Comparison of ENCODE assay signal across 10 mouse cellular contexts in the genomic region with DNA sequence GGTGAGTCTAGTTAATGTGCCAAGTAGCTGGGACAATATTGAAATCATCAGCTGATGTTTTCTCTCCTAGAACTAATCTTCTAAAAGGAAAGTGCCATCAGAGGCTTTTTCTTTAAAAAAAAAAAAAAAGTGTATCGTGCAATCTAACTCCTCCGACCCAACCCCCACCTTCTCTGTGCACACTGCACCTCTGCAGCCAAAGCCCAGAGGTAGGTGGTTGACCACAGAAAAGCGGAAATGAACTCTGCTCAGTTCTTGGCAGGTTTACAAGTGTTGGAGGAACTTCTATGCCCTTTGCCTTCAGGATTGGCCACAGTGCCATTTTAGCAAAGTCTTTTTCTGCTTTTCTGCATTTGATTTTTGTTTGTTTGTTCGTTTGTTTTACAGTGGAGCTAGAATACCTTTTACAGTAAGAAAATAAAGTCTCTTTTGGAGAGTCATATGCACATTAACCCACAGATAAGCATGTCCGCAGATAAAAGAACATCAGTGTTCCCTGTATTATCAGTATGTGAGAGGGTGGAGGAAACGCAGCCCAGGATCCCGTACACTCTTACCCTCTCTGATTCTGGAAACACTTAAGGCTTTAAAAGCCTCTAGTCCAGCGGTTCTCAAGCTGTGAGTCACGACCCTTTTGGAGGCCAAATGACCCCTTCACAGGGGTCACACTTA. TPM values are rescaled to one million over a fixed set of nuclear protein-coding genes. Genes with fewer than 3 reads are reported as not detected.
A peak's percentile ranks its signal among the peaks of the same experiment; 100 is the strongest.
DNase-seq lines count a peak whose midpoint lies in the region; ATAC-seq and TF ChIP-seq lines count a peak whose summit lies in the region.
"Had no signal": no experiment of that assay in that cellular context is flagged by ENCODE, and none has a peak within 500 bp of the region (broad histone marks: within the 10 kb centered on the region; RNA-seq: fewer than 3 reads in every experiment).

A gene (minus strand): TSS at position 88 of the 672 bp plus-strand sequence.

- no peak within 1 kb of the TSS for H3K4me3 ChIP-seq in ES-E14 (ENCODE audit: insufficient read depth in 1 of 2, low read depth in 1 of 2, low read length in 2 of 2, poor library complexity in 1 of 2, severe bottlenecking in 1 of 2)
- H3K4me3 ChIP-seq: heart, embryonic 15.5 days had no signal

- no peaks in the 10 kb centered on the region for H3K36me3 ChIP-seq in ES-E14 (ENCODE audit: control insufficient read depth, insufficient read depth, low read length, poor library complexity, severe bottlenecking)
- H3K36me3 ChIP-seq: heart, embryonic 15.5 days had no signal

- DNase-seq in ES-E14 (ENCODE audit: low read depth, low spot score), result no peak
- DNase-seq in lung, adult 18-20 months, result peak; percentile 63 to 76
- peak; percentile 90 for DNase-seq in spleen, postnatal 36 days (ENCODE audit: low spot score in 2 of 2)
- no peak for DNase-seq in neural tube, embryonic 10.5 days (ENCODE audit: extremely low spot score, low spot score)
- DNase-seq in layer of hippocampus, postnatal 36 days, result no peak
- no peak for DNase-seq in left cerebral cortex, adult 8-10 months (ENCODE audit: low spot score in 2 of 2)
- no peak for DNase-seq in gastrocnemius, postnatal 4 days (ENCODE audit: low spot score in 2 of 2)
- DNase-seq: cerebellum, adult 11-12 months had no signal

- no peak within 1 kb of the TSS for H3K9ac ChIP-seq in ES-E14 (ENCODE audit: insufficient read depth, low read depth, low read length, poor library complexity, severe bottlenecking)
- H3K9ac ChIP-seq: heart, embryonic 15.5 days had no signal

- H3K9me3 ChIP-seq in ES-E14 (ENCODE audit: control insufficient read depth, insufficient read depth, low read depth, low read length), result no peaks in the 10 kb centered on the region
- H3K9me3 ChIP-seq: heart, embryonic 15.5 days had no signal

- H3K27ac ChIP-seq in ES-E14 (ENCODE audit: insufficient read depth, low read depth, low read length, poor library complexity, severe bottlenecking), result no peak within 1 kb of the TSS
- H3K27ac ChIP-seq: heart, embryonic 15.5 days had no signal

- peak; percentile 62 for ATAC-seq in erythroid progenitor cell, adult 5-6 weeks (replicated peaks; ENCODE audit: low FRiP score, poor library complexity, severe bottlenecking)

- no peaks in the 10 kb centered on the region for H3K4me1 ChIP-seq in ES-E14 (ENCODE audit: control insufficient read depth in 2 of 2, insufficient read depth in 2 of 2, low read length in 2 of 2, poor library complexity in 1 of 2)

- in situ Hi-C loops in ES-E14 (cut with MboI; ENCODE audit: low sequenced_read_pairs in 2 of 2, unreplicated experiment in 2 of 2), result no loop called here

TF ChIP-seq in ES-E14, 5 proteins besides CTCF, POLR2A, EP300 and RAD21:
- TF ChIP-seq CHD2 (IDR thresholded peaks at IDR 0.05; ENCODE audit: low read depth, low read length), result no peak
- no peak for TF ChIP-seq HCFC1 (IDR thresholded peaks at IDR 0.05; ENCODE audit: borderline replicate concordance, insufficient read depth, low read length)
- TF ChIP-seq ZC3H11A (IDR thresholded peaks at IDR 0.05; ENCODE audit: borderline replicate concordance, low read depth, low read length), result no peak
- TF ChIP-seq MAFK (IDR thresholded peaks at IDR 0.05; ENCODE audit: insufficient read depth, low read depth, low read length), result no peak
- TF ChIP-seq ZNF384 (IDR thresholded peaks at IDR 0.05; ENCODE audit: low read depth, low read length), result no peak

RNA-seq across cellular contexts. Expression of the gene that starts here (rescaled TPM):
- total RNA-seq in ES-E14 (2012; rRNA removed), result 3.3 and 23.9 TPM in 2 replicates
- 62.5 and 76.0 TPM in 2 replicates for total RNA-seq in erythroid progenitor cell, adult 5-6 weeks (2015; ENCODE audit: low replicate concordance)
- 16.2 and 16.6 TPM in 2 replicates for total RNA-seq in erythroid progenitor cell, adult 5-6 weeks (2017; ENCODE audit: low replicate concordance)
- 1 to 10 TPM; 1.4 to 1.9 TPM for total RNA-seq in layer of hippocampus, postnatal 36 days (2021)
- 1 to 10 TPM in 3 of 4 experiments, under 1 TPM in 1; 0.34 to 3.9 (median 1.9) TPM for total RNA-seq in left cerebral cortex, adult 8-10 months (2022)
- total RNA-seq in gastrocnemius, postnatal 4 days (2021), result under 1 TPM; 0.91 to 0.93 TPM

Comparison
In these comparisons a context has a peak if more than half of its experiments do, and no peak if none do; other contexts are left out.
1. DNase-seq: peak in lung, adult 18-20 months (2 of 2) and spleen, postnatal 36 days (2 of 2); none in ES-E14 (single experiment), neural tube, embryonic 10.5 days (single experiment), layer of hippocampus, postnatal 36 days (0 of 2), left cerebral cortex, adult 8-10 months (0 of 2) and gastrocnemius, postnatal 4 days (0 of 2).